Mouse (Mus musculus) limb, embryonic 15.5 days (tissue): ENCODE measurements around the gene Map4k2. TPM values are rescaled to one million over a fixed set of nuclear protein-coding genes. Genes with fewer than 3 reads are reported as not detected.
A peak's percentile ranks its signal among the peaks of the same experiment; 100 is the strongest.

ENCODE experiments used
- ATAC-seq: fragments of 200-750 bp; cut with Nextera tagmentation; 2 replicates; pipeline ENCODE4 v1.8.0; 2017; ENCODE audit warnings: low read depth, moderate TSS enrichment; ENCODE audit not compliant: insufficient number of reproducible peaks, low FRiP score, low TSS enrichment
- H3K27ac ChIP-seq: fragments of 300-500 bp; sonication (generic); 2 replicates; pipeline ENCODE4 v1.5.1; 2015; ENCODE audit warnings: moderate library complexity, mild to moderate bottlenecking, inconsistent platforms
- H3K27me3 ChIP-seq: fragments of 300-500 bp; sonication (generic); 2 replicates; pipeline ENCODE4 v1.6.1; 2015; ENCODE audit warnings: inconsistent platforms
- H3K36me3 ChIP-seq: fragments of 300-500 bp; sonication (generic); 2 replicates; pipeline ENCODE4 v1.6.1; 2015; ENCODE audit warnings: inconsistent platforms
- H3K4me1 ChIP-seq: fragments of 300-500 bp; sonication (generic); 2 replicates; pipeline ENCODE4 v1.6.1; 2015; ENCODE audit warnings: inconsistent platforms
- H3K4me2 ChIP-seq: fragments of 300-500 bp; sonication (generic); 2 replicates; pipeline ENCODE4 v1.6.1; 2015; ENCODE audit warnings: mild to moderate bottlenecking, inconsistent platforms
- H3K4me3 ChIP-seq: fragments of 300-500 bp; sonication (generic); 2 replicates; pipeline ENCODE4 v1.5.1; 2015; ENCODE audit warnings: mild to moderate bottlenecking, inconsistent platforms
- H3K9ac ChIP-seq: fragments of 300-500 bp; sonication (generic); 2 replicates; pipeline ENCODE4 v1.6.1; 2015; ENCODE audit warnings: inconsistent platforms
- H3K9me3 ChIP-seq: fragments of 300-500 bp; sonication (generic); 2 replicates; pipeline ENCODE4 v1.6.1; 2016; ENCODE audit warnings: inconsistent platforms
- WGBS: fragments of 180-500 bp; shearing (Covaris S2); methylation state at CpG from one replicate; pipeline ENCODE4 v1.1.7; 2015; 5-methylcytosine and 5-hydroxymethylcytosine counted together
- polyA plus RNA-seq: library from polyadenylated mRNA; unstranded; fragments of >200 nt; fragmentation: Nextera tagmentation; extraction: Ambion mirVana; gene quantifications from 2 replicates; pipeline ENCODE4 v1.2.1, GENCODE M21; 2015

Gene Map4k2
- polyA plus RNA-seq, 1 experiment from 2014 or later = 16.2 TPM

- H3K36me3 ChIP-seq = peaks cover 51% of the 10 kb centered on the region
- H3K4me3 ChIP-seq = no peak overlapping the region
- 92% methylated on average over 11 of the region's 11 CpGs for WGBS
- no peaks in the 10 kb centered on the region for H3K27me3 ChIP-seq
- no peak overlapping the region for H3K4me2 ChIP-seq
- no peak for ATAC-seq
- no peak overlapping the region for H3K9ac ChIP-seq
- no peaks in the 10 kb centered on the region for H3K9me3 ChIP-seq
- H3K27ac ChIP-seq = no peak overlapping the region
- H3K4me1 ChIP-seq = peaks cover 54% of the 10 kb centered on the region
Measured at GRCm38 (mm10) chr19:6338716-6339115, 2.2 kb upstream of the Map4k2 start.

DNA sequence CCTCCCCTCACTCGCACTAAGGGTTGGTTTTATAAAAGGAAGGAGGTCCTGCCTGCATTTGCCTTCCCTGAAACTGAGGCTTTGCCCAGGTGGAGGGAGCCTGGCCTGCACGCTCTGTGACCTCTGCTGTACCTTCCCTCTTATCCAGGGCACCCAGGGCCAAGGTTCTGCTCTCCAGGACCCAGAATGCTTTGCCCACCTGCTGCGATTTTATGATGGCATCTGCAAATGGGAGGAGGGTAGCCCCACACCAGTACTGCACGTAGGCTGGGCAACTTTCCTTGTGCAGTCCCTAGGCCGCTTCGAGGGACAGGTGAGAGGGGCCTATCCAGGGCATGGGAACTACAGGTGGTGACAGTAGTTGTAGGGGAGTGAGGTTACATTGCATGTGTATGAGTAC is 1.7 kb upstream of the Map4k2 start:
- Histone ChIP-seq H3K4me2 (no peak overlapping the region), H3K27me3 (no peaks in the 10 kb centered on the region), H3K4me3 (no peak overlapping the region), H3K9me3 (no peaks in the 10 kb centered on the region), H3K36me3 (peaks cover 56% of the 10 kb centered on the region), H3K27ac (no peak overlapping the region), H3K4me1 (peaks cover 52% of the 10 kb centered on the region), H3K9ac (no peak overlapping the region)
- no peak for ATAC-seq
- 92% methylated on average over 6 of the region's 6 CpGs for WGBS

- no peak overlapping the region for H3K4me3 ChIP-seq
- peaks cover 48% of the 10 kb centered on the region for H3K4me1 ChIP-seq
- peak overlapping the region; percentile 90; the same call in 1 of the 2 replicates for H3K4me2 ChIP-seq
- H3K9ac ChIP-seq = no peak overlapping the region
- H3K27ac ChIP-seq = no peak overlapping the region
- peaks cover 64% of the 10 kb centered on the region for H3K36me3 ChIP-seq
- H3K27me3 ChIP-seq = no peaks in the 10 kb centered on the region
- no peaks in the 10 kb centered on the region for H3K9me3 ChIP-seq
- 73% methylated on average over 15 of the region's 15 CpGs for WGBS
- no peak for ATAC-seq
Measured at GRCm38 (mm10) chr19:6339890-6340504, 938 bp upstream of the Map4k2 start.

GRCm38 (mm10) chr19:6341453-6342077 is 630 bp downstream of the Map4k2 start:
- Histone ChIP-seq H3K4me1 (peaks cover 38% of the 10 kb centered on the region), H3K9me3 (no peaks in the 10 kb centered on the region), H3K27ac (peak overlapping the region; percentile 54; the same call in 1 of the 2 replicates), H3K4me3 (peak overlapping the region; percentile 73), H3K27me3 (no peaks in the 10 kb centered on the region), H3K4me2 (peak overlapping the region; percentile 90), H3K9ac (peak overlapping the region; percentile 70), H3K36me3 (peaks cover 79% of the 10 kb centered on the region)
- WGBS = 8% methylated on average over 23 of the region's 23 CpGs
- ATAC-seq = 0 out of 2 replicates have a peak, but pooled peaks have one; percentile 1

DNA sequence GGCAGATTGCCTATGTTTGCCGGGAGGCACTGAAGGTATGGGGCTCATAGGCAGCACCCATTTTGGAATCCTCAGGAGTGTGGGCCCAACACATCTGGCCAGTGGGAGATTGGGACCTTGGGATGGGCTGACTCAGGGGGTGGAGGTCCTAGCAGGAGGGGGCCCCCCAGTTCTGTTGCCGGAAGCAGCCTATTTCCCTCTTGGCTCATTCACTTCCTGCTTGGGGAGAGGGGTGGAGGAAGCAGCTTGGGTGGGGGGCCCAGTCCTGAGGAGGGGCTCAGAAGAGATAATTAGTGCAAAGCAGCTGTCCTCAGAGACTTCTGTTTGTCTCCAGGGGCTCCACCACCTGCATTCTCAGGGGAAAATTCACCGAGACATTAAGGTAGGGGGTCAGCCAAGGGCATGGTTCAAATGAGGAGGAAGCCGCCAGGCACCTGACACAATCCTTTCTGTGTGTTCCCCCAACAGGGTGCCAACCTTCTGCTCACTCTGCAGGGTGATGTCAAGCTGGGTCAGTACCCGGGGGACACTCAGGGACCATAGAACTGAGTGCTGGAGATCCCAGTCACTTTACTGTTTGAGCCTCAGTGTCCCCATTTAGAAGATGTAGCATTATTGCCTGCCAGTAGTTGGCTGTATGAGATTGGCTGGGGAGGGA is 1.5 kb downstream of the Map4k2 start:
- no peak overlapping the region for H3K27ac ChIP-seq
- no peak overlapping the region; the same call in 1 of the 2 replicates for H3K4me2 ChIP-seq
- peaks cover 29% of the 10 kb centered on the region for H3K4me1 ChIP-seq
- 83% methylated on average over 5 of the region's 5 CpGs for WGBS
- H3K9ac ChIP-seq = 0 out of 2 replicates have a peak overlapping the region, but pooled peaks have one; percentile 2
- ATAC-seq = no peak
- no peaks in the 10 kb centered on the region for H3K27me3 ChIP-seq
- H3K9me3 ChIP-seq = no peaks in the 10 kb centered on the region
- peaks cover 80% of the 10 kb centered on the region for H3K36me3 ChIP-seq
- no peak overlapping the region for H3K4me3 ChIP-seq

GRCm38 (mm10) chr19:6343066-6343925 is 2.4 kb downstream of the Map4k2 start:
- Histone ChIP-seq H3K4me2 (no peak overlapping the region), H3K27ac (no peak overlapping the region), H3K4me1 (peaks cover 26% of the 10 kb centered on the region), H3K4me3 (no peak overlapping the region), H3K36me3 (peaks cover 74% of the 10 kb centered on the region), H3K9ac (no peak overlapping the region), H3K9me3 (no peaks in the 10 kb centered on the region), H3K27me3 (no peaks in the 10 kb centered on the region)
- WGBS = 85% methylated on average over 19 of the region's 19 CpGs
- no peak for ATAC-seq

DNA sequence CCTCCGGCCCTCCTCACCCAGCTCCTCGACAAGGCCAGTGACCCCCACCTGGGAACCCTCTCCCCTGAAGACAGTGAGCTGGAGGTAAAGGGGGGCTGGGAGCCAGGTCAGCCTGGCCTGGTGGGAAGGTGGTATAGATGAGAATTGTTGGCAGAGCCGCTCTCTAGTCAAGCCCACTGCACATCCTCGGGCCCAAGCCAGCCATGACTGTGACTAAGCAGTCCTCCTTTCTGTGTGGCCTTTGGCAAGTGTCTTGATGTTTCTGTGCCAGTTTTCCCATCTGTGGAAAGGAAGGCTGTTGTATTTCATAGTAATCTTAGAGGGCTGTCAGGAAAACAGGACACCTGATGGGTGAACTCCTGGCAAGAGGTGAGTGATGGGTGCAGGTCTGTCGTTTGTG is 3.1 kb downstream of the Map4k2 start:
- no peak overlapping the region for H3K27ac ChIP-seq
- ATAC-seq = no peak
- 90% methylated on average over 5 of the region's 5 CpGs for WGBS
- H3K9ac ChIP-seq = no peak overlapping the region
- H3K9me3 ChIP-seq = no peaks in the 10 kb centered on the region
- H3K4me2 ChIP-seq = no peak overlapping the region
- no peak overlapping the region for H3K4me3 ChIP-seq
- H3K4me1 ChIP-seq = peaks cover 32% of the 10 kb centered on the region
- no peaks in the 10 kb centered on the region for H3K27me3 ChIP-seq
- peaks cover 67% of the 10 kb centered on the region for H3K36me3 ChIP-seq

DNA sequence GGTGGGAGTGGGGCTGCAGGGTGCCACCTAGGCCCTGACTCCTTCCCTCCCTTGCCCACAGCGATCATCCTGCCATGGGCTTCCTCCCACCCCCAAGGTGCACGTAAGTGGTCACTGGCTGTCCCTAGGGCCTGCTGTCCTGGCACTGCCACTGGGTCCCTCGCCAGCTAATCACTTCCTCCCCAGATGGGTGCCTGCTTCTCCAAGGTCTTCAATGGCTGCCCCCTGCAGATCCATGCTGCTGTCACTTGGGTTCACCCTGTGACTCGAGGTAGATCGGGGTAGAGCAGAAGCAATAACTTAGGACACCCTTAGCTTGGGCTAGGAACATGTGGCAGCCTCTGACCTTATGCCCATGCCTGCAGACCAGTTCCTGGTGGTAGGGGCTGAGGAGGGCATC is 5.1 kb downstream of the Map4k2 start:
- Histone ChIP-seq H3K4me2 (no peak overlapping the region), H3K4me1 (peaks cover 28% of the 10 kb centered on the region), H3K27me3 (no peaks in the 10 kb centered on the region), H3K27ac (no peak overlapping the region), H3K4me3 (no peak overlapping the region), H3K36me3 (peaks cover 54% of the 10 kb centered on the region), H3K9me3 (no peaks in the 10 kb centered on the region), H3K9ac (no peak overlapping the region)
- WGBS = 88% methylated on average over 5 of the region's 5 CpGs
- no peak for ATAC-seq

DNA sequence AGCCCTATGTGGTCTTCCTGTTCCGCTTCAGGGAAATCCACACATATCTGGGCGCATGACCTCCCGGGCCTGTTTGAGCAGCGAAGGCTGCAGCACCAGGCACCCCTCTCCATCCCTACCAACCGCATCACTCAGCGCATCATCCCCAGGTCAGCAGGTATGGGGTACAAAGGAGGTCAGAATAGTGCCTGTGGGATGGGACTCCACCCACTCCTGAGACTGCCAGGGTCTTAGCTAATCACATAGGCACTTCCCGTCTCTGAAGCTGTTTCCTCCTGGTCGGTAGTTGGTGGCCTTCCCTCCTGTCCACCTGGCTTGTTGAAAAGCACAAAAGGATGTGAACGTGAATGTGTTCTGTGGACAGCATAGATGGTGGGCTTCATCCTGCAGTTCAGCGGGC is 5.7 kb downstream of the Map4k2 start:
- Histone ChIP-seq H3K9me3 (no peaks in the 10 kb centered on the region), H3K4me3 (no peak overlapping the region), H3K27ac (no peak overlapping the region), H3K27me3 (no peaks in the 10 kb centered on the region), H3K36me3 (peaks cover 58% of the 10 kb centered on the region), H3K4me1 (peaks cover 28% of the 10 kb centered on the region), H3K9ac (no peak overlapping the region), H3K4me2 (no peak overlapping the region)
- 88% methylated on average over 10 of the region's 10 CpGs for WGBS
- no peak for ATAC-seq

GRCm38 (mm10) chr19:6347615-6348014 is 6.7 kb downstream of the Map4k2 start:
- H3K36me3 ChIP-seq = peaks cover 60% of the 10 kb centered on the region
- no peak overlapping the region for H3K9ac ChIP-seq
- no peak overlapping the region for H3K27ac ChIP-seq
- no peak overlapping the region for H3K4me3 ChIP-seq
- peaks cover 19% of the 10 kb centered on the region for H3K4me1 ChIP-seq
- H3K4me2 ChIP-seq = no peak overlapping the region
- H3K27me3 ChIP-seq = no peaks in the 10 kb centered on the region
- WGBS = 92% methylated on average over 4 of the region's 4 CpGs
- no peaks in the 10 kb centered on the region for H3K9me3 ChIP-seq
- no peak for ATAC-seq

GRCm38 (mm10) chr19:6348717-6349116 is 7.8 kb downstream of the Map4k2 start:
- Histone ChIP-seq H3K4me2 (no peak overlapping the region), H3K27me3 (no peaks in the 10 kb centered on the region), H3K4me1 (peaks cover 18% of the 10 kb centered on the region), H3K36me3 (peaks cover 62% of the 10 kb centered on the region), H3K27ac (no peak overlapping the region; the same call in 1 of the 2 replicates), H3K9ac (no peak overlapping the region), H3K4me3 (no peak overlapping the region), H3K9me3 (no peaks in the 10 kb centered on the region)
- WGBS = 37% methylated on average over 9 of the region's 9 CpGs
- ATAC-seq = no peak
